Mouse (Mus musculus) cerebellum, adult 11-12 months (tissue): ENCODE data around the gene Ifne.

Experiments used
- DNase-seq: peaks from one replicate; pipeline ENCODE4 v3.0.0; 2022

Ifne gene

DNA sequence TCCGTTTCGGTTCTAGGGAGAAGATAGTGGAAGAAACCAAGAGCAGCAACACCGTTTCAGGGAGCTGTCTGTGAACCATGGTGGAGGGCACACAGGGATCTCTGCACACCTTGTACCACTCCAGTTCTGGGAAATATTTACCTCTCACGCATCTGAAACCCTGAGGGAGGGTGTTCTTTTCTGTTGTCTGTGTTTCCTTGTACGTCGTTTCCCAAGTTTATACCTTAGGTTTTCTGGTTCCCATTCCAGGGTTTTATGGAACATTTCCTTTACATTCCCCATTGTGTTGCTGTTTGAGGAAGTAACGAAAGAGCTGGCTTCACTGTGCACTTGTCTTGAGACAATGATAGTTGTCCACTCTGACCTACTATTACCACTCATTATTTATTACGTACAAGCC lies at the start of gene Ifne:
Ifne (minus strand) TSS at position 101 of the 400 bp plus-strand sequence.
- DNase-seq = no peak

DNA sequence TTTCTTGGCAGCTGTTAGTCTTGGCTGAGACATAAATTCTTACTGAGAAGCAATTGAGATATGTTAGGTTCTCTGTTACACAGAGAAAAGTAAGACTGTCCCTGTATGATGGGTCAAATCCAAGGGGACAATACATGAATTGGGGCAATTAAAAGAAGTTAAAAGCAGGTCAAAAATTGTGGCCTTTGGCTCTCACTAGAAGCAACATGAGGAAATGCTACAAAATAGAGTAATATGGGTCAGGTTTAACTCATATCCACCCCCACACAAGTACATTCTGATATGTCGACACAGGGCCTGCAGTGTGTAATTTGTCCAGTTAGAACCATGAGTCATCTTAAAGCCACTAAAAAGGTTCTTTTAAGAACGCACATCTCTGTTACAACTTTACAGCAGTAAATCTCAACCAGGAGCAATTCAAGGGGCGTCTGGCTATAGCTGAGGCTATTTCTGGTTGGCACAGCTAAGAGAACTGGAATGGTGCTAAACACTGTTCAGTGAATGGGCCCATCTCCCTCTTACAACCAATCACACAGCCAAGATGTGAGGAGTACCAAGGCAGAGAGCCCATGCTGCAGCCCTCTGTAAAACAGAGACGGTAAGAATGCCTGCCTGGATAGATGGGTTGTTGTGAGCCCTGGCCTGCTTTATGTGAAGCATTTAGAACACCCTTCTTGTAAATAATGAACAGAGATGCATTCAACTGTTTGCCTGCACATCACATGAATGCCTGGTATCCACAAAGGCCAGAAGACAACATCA lies 48.5 kb upstream of the Ifne start:
- no peak for DNase-seq

DNA sequence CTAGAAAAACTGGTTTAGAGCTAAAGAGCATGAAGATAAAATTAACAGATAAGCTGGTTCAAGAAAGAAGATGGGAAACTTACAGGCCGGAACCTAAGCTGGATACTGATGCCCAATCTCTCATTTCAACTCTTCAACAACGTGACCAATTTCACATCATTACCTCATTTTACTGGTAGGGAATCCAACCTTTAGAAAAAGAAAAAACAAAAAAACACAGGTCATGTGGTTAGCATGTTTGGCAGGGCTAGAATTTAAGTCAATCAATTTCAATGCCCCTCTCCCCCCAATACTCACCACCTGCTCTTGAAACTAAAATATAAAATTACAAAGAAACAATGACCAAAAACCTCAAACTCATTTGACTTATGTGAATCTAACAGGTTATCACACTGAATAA lies 47.8 kb upstream of the Ifne start:
- DNase-seq = no peak

DNA sequence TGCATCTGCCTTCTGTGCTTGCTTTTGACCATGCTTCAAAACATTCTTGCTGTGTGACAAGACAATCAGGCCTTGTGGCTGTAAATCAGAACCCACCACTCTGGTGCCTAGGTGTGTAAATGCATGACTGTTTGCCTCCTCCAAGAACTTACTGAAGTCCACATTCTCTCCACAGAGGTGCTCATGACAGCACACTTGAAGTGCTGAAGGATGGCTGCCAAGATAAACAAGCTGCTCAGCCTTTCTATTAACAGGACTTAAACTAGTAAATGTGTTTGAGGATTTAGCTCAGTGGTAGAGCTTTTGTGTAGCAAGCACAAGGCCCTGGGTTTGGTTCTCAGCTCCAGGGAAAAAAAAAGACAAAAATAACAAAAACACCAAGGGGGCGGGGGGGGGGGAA lies 46.6 kb upstream of the Ifne start:
- DNase-seq = no peak

DNA sequence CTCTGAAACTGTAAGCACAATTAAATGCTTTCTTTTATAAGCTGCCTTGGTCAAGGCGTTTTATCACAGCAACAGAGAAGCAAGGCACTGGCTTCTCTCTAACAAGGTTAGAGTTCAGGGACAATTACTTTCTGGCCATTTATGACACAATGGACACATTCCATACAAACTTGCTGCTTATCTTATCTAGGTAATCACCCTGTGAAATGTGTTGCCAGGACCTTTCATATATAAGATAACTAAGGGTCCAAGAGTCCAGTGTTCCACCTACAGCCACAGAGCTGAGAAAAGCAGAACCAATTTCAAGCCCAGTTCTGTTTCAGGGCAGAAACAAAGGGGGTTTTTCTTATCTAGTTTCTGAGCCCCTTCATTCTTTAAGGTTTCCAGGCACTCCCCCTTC lies 46.1 kb upstream of the Ifne start:
- no peak for DNase-seq

DNA sequence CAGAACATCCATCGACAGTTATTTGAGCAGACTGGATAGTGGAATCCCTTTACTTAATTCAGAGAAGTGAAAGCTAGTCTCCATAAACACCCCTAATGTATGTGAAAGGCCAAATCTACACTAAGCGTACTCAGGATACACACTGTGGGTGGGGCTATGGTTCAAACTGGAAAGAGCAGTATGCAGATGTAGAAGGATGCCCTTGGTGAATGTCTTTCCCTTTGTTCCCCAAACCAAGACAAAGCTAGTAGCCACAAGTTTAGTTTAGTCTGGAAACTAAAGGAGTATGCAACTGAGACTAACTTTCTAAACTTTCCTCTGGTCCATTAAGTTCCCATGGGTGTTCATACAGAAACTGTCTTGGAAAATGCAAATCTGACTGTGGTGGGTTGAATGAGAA lies 45.5 kb upstream of the Ifne start:
- no peak for DNase-seq

DNA sequence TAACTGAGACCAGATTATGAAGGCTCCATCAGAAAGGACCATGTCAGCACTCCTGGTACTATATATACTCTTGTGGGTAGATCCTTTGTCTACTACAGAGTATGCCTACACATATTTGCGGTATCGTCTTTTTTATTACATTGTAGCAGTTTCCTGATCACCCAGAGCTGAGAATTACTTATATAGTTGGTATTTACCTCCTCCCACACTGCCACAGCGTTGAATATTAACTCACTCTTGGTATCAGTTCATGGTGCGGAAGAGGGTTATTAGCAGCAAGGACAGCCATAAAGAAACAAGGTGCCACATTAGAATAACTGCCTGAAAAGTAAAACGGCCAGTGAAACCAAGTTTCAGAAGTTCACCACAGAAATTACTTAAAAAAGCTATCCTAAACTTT lies 41.3 kb upstream of the Ifne start:
- no peak for DNase-seq

DNA sequence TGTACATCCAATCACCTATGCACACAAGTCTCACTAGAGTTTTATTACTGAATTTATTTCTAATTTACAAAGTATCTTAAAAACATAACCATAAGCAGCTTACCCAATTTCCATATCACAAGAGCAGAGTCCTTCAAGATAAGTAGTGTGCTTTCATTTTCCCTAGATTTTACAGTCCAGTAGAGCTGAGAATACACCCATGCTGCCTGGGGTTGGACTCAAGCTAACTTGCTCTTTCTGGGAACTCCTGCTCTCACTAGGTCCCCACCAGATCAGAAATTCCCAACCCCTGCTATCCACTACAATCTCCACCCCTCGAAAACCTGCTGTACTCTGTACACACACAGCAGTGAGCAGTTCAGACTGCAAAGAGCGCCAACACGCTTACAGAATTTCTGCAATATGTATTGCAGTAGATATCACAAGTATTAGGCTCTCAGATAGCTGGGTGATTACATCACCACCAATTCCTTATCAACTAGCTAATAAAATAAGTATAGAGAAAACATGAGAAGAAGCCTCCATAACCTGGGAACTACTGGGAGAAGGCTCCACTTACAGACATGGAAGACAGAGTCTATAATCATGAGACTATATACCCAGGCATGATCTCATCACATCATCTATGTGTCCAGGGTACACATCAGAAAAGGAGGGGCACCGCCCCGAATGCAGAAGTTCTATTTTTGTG lies 37.9 kb upstream of the Ifne start:
- no peak for DNase-seq

DNA sequence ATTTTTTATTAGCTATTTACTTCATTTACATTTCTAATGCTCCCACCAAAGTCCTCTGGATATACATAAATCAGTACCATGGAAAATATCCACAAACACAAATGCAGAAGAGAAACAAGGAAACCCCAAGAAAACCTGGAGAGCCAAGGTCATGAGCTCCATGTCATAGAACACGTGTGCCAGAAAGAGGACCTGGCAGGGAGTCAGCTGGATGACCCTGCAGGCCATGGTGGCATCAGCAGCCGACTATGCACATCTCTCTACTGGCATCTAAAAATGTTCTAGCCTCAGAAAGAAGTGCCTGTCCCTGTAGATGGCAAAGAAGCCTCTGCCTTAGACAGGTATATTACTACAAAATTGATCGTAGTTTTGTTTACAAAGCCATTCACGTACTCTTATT lies 36.3 kb upstream of the Ifne start:
- DNase-seq = no peak

DNA sequence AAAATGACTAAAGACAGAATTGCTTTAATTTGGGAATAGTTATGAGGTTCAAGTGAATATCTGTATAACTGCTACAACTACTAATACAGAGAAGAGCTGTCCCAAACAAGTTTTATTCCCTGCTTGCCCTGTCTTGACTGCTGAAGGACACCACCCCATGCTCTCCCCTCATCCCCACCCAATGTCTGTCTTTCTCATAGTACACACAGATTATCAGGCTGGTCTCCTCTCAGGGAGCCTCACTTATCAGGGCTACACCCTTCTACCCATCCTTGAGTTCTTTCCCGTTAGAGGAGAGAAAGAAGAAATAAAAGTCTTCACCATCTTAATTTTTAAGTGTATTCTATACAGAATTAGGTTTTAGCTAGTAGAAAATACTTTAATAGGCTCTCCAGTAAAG lies 34.0 kb upstream of the Ifne start:
- DNase-seq = no peak

DNA sequence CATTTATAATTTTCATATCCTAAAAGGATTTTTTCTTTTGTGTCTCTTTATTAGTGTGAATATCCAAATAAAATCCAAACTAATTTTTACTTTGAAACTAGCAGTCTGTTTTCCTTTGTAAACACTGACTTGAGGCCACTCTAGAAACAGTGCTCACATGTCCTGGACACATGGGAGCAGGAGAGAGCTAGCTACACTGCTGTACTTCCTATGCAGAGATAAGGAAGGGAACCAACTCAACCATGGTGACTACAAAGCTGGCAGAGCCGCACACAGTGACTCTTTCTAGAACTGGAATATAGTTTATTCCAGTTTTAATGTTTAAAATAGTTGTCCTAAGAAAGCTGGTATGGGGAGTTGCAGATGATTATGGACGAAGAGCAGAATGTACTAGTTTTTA lies 32.9 kb upstream of the Ifne start:
- no peak for DNase-seq

DNA sequence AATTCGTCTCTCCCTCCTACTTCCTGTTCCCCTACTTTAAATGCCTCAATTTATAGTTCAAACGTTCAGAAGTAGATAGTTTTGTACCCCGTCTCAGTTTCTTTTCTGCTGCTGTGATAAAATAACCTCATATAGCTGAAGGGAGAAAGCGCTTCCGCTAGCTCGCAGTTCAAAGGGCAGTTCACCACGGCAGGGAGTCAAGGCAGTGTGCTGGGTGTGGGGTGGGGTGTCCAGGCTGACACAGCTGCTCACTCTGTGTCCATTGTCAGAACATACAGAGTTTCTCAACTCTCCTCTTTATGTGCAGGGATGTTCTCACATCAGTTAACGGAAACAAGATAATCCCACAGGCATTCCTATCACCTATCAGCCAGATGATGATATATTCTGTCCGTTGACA lies 32.2 kb upstream of the Ifne start:
- no peak for DNase-seq

DNA sequence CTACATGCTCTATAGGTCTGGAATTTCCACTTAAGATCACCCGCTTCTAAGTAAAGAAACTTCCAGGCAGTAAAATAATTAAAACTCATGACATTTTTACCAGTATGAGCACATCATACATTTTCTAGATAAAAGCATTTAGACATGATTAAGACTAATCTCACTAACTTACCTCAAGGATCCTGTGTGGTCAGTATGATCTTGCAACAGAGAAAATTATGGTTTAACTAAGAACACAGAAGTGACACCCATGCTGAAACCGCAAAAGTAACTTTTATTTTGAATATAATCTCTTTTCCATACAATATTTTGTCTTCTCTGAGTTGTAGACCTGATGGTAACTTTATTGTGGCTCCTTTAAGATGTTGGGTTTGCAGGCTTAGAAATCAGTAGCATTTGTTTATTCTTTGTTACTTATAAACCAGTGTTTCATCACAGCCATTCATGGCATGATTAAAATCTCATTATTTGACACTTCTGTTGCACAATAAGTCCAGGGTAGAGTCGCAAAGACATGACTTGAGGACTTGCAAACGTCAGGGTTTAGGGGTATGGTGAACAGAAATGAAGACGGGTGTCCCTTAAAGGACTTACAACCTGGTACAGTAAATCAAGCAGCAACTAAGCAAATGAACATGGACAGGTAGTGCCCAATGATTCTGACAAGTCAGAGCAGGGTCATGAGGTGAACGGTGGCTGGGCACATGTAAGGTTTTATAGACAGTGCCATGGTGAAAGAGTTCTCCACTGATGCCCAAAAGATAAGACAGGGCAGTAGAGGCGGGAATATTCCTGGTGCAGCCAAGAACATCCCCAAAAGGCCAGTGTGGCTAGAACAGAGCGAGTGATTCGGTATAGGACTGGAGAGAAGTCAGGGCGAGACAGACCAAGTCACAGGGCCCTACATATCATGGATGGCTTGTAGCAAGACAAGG lies 29.9 kb upstream of the Ifne start:
- DNase-seq = no peak

DNA sequence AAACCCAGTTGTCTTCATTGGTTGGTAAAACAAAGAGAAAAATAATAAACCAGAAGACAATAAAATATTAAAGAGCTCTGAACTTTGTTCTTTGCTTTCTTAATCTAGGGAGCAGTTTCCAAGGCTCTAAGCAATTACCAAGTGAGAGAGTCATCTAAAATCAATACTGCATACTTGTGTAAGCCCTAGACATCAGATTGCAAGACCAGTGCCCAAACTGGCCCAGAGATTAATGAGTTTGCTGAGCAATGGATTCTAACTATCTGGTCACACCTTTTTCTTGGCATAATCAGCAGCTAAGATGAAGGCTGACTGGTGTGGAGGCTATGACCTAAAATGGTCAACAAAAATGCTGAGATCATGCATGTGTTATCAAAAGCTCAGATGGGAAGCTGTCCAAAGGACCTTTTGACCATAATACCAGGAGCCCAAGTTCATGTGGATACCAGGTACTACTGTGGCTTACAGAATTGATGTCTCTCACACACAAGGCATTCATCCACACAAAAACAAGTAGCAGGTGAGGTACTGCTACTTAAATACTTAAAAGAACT lies 13.3 kb upstream of the Ifne start:
- DNase-seq = no peak

DNA sequence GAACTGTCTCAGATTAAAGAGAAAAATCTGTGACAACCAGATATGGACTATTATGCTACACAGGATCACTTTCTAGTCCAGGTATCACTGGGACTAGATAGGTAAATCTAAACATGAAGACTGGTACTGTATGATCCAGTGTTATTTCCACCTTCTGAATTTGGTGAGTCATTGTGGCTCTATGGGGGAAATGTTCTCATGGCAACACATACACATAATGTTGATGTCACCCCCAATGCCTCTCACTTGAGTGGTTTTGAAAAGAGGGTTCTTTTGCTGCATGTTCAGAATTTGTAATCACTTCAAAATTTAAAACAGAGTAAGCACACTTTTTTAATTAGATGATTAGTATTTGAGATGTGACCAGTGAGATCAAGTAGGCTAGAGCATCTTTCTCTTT lies 8.2 kb upstream of the Ifne start:
- no peak for DNase-seq

DNA sequence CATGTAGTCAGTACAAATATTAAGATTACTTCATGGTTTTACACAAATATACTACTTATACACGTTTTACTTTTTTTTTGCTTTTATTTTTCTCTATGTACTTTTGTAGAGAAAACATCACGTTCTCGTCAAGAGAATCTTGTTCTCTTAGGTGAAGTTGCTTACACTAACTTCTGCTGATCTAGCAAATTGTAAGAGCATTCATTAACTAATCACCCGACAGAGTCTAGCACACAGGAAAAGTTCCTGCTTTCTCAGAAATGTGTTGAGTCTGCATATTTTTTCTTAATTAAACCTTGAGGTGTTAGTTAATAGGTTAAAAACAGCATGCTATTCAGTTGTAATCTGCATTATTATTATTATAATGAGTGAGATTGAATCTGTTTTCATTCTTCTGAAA lies 1.2 kb downstream of the Ifne start:
- no peak for DNase-seq

DNA sequence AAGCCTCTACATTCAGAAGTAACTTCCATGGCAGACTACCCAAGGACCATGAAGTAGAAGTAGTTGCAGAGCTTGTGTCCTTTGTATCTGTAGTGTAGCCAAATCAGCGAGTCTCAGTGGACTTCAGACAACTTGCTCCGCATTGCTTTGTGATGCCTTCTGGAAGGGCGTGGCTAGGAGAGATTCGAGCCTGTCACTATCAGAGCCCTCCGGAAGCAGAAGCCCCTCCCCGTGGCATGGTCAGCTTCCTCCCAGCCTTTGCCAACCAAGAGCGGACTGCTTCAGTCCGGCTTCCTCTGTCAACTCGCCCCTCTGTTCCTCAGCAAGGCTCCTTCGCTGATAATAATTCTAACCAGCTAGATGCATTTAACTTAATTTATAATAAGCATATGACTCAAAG lies 1.8 kb downstream of the Ifne start:
- no peak for DNase-seq

DNA sequence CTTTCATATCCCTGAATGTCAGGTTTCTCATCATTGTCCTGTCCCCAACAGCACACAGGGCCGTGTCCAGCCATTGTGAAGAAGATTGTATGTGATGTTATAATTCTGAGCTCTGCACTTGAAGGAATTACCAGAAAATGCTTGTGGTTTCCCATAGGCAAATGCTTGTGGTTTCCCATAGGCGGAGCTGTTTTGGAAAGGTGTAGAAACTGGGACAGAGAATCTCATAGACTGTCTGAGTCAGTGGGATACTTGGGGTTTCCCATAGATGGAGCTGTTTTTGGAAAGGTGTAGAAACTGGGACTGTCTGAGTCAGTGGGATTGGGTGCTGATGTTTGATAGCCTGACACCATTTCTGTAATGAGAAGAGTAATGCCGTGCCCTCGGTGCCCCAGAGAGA lies 3.5 kb downstream of the Ifne start:
- DNase-seq = no peak

DNA sequence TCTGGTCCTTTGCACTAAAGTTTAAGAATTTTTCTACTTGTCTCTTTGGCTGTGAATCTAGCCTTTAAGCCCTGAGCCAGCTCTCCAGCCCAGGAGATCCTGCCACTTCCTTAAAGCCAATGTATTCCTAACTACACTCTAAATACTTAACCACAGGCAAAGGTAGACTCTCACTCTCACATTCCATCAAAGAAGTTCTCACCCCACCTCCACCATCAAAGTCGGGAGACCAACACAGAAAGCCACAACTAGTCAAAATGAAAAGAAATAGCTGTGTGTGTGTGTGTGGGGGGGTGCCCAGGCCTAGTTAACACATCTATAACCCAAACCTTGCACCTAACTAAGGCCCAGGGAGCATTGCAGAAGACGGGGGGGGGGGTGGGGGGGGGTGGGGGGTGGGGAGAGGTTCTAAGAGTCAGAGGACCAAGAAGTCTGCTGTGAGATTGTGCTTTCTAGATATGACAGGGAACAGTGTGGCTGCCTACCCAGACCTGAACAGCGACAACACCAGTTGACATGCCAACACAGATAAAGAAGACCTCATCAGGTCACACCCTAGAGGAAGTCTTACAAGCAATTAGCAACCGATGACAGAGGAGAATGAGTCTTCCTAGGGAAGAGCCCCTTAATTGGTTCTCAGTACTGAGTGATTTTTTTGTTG lies 4.4 kb downstream of the Ifne start:
- DNase-seq = no peak

DNA sequence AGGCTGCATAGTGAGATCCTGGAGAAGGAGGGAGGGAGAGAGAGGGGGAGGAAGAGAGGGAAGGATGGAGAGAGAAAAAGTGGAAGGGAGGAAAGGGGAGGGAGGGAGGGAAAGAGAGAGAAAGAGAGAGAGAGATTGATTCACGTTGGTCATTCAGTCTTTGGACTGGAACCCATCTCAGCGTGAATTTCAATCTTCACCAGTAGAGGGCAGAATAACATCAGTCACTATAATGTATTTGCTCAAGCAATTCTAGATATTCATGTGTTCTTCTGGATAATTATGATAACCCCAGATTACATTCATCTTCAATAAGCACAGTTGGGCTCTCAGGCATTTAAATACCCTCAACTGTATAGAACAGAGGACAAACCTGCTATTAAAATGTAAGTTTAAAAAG lies 7.3 kb downstream of the Ifne start:
- no peak for DNase-seq

DNA sequence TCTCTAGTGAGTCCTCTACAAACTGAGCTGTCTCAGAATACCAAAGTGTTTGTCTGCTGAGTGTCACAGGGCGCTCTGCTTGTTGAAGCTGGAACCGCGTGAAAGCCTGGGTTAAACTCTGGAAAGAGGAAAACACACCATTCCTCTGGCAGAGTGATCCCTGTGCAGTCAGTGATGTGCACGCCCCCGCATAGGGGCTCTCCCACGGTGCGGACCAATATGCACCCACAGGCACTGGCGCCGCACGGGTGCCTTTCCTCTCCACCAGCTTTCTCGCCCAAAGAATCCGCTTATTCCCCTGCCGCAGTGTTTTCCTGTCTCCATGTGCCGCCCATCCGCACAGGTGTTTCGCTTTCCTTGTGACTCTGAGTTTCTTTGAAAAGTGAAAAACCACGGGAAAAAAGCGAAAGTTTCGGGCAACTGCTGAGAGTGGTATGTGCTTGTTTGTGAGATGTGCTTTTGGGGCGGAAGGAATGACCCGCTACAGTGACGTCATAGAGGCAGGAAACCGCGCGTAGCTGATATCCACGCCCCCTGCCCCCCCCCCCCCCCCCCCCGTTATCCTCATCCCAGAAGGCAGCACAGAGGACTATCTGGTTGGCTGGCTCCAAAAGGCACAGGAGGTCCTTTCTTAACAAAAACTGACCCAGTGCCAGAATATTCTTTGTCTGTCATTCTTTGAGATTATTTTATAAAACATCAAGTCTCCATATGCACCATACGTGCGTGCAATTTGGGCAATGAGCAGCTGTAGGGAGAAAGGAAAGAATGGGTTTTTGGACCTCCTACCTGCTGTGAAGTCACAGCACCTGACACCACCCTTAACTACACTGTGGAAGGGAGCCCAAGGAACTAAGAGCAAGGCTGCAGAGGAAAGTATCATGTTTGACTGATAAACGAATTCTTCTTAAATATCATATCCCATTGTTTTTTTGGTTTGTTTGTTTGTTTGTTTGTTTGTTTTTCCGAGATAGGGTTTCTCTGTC lies 11.8 kb downstream of the Ifne start:
- no peak for DNase-seq
